Mouse (Mus musculus): ENCODE data around the gene Uggt1. TPM values are rescaled to one million over a fixed set of nuclear protein-coding genes. Genes with fewer than 3 reads are reported as not detected.

Uggt1 gene
- polyA plus RNA-seq, 1 experiment from 2014 or later = 64.1 TPM

DNA sequence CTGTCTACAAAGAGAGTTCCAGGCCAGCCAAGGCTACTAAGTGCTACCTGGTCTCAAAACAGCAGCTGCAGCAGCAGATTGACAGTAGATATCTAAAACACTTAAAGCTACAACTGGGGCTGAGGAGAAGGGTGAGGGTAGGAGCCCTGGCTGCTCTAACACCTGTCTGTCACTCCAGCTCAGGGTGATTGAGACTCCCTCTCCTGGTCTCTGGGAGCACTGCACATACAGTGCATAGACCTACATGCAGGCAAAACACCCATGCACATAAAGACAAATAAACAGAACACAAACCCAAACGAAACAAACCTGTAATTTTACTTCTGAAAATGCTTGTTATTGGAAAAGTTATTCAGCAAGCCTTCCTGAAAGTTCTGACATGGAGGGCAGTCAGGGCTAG, 95.1 kb downstream of the Uggt1 start:
- Histone ChIP-seq H3K27me3 (no peaks in the 10 kb centered on the region), H3K9me3 (no peaks in the 10 kb centered on the region), H3K4me1 (no peaks in the 10 kb centered on the region), H3K36me3 (peaks cover 92% of the 10 kb centered on the region), H3K4me3 (no peak overlapping the region), H3K9ac (replicated peaks) (no peak overlapping the region), H3K27ac (replicated peaks) (no peak overlapping the region), H3K4me2 (replicated peaks) (no peak overlapping the region)
- WGBS = 74% methylated on average over 1 of the region's 1 CpGs
- no peak for ATAC-seq (ENCODE audit: low FRiP score, low read depth)

DNA sequence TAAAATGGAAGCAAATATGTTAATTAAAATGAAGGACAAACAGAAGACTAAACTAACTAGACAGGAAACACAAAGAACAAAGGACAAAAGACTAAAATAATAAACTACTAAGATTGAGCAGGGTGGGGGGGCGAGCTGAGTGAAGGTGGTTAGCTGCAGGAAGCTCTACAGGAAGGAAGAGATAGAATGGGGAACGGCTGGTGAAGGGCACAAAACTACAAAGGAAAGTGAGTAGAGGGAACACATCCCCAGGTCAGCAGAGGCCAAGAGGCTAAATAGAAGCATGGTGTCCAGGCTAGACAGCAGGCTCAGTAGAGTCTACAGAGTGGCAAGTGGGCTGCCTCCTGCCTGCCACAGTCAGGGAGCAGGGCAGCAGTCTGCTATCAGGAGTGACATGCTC, 95.7 kb downstream of the Uggt1 start:
- Histone ChIP-seq H3K27me3 (no peaks in the 10 kb centered on the region), H3K4me1 (no peaks in the 10 kb centered on the region), H3K9ac (replicated peaks) (no peak overlapping the region), H3K9me3 (no peaks in the 10 kb centered on the region), H3K4me3 (no peak overlapping the region), H3K36me3 (peaks cover 92% of the 10 kb centered on the region), H3K27ac (replicated peaks) (no peak overlapping the region), H3K4me2 (replicated peaks) (no peak overlapping the region)
- ATAC-seq (ENCODE audit: low FRiP score, low read depth) = no peak
- 71% methylated on average over 2 of the region's 2 CpGs for WGBS

DNA sequence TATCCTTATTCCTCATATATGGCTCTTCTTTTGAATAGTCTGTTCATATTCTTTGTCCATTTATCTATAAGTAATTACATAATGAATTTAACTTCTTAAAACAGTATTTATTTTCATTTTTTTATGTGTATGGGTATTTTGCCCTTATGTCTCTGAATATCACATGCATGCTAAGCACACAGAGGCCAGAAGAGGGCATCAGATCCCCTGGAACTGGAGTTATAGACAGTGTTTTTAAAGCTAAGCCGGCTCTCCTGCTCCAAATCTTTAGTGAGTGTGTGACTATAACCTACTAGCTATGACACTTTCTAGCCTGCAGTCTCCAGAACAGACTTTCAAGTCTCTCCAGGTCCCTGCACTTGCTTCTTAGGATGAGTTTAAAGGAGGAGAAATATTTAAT, 99.5 kb downstream of the Uggt1 start:
- Histone ChIP-seq H3K4me1 (no peaks in the 10 kb centered on the region), H3K27me3 (no peaks in the 10 kb centered on the region), H3K9ac (replicated peaks) (no peak overlapping the region), H3K4me2 (replicated peaks) (no peak overlapping the region), H3K4me3 (no peak overlapping the region), H3K27ac (replicated peaks) (no peak overlapping the region), H3K9me3 (no peaks in the 10 kb centered on the region), H3K36me3 (peaks cover 79% of the 10 kb centered on the region)
- 58% methylated on average over 1 of the region's 1 CpGs for WGBS
- ATAC-seq (ENCODE audit: low FRiP score, low read depth) = no peak

- Histone ChIP-seq H3K9ac (replicated peaks) (no peak overlapping the region), H3K27ac (replicated peaks) (no peak overlapping the region), H3K9me3 (no peaks in the 10 kb centered on the region), H3K4me1 (no peaks in the 10 kb centered on the region), H3K4me3 (no peak overlapping the region), H3K36me3 (peaks cover 35% of the 10 kb centered on the region), H3K4me2 (replicated peaks) (no peak overlapping the region), H3K27me3 (no peaks in the 10 kb centered on the region)
- 94% methylated on average over 15 of the region's 15 CpGs for WGBS
- ATAC-seq (ENCODE audit: low FRiP score, low read depth) = no peak
Observed at GRCm38 (mm10) chr1:36140311-36140710, 104.2 kb downstream of the Uggt1 start.

DNA sequence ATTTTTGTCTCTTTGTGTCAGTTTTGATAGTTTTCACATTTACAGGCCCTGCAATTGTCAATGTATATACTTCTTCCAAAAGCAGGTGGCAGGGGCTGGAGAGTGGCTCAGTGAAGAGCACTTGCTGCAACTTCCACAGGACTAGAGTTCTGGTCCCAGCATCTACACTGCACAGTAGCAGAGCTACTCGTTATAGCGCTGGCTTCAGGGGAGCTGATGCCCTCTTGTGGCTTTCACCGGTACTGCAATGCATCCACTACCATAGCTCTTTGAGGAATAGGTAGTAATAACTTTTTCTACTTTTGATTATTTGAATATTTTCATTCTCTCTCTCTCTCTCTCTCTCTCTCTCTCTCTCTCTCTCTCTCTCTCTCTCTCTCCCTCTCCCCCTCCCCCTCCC, 109.9 kb downstream of the Uggt1 start:
- no peaks in the 10 kb centered on the region for H3K9me3 ChIP-seq
- no peak for ATAC-seq (ENCODE audit: low FRiP score, low read depth)
- WGBS = 3% methylated on average over 3 of the region's 3 CpGs
- H3K4me2 ChIP-seq (replicated peaks) = no peak overlapping the region
- H3K36me3 ChIP-seq = no peaks in the 10 kb centered on the region
- no peak overlapping the region for H3K4me3 ChIP-seq
- peaks cover 3% of the 10 kb centered on the region; the same call in 1 of the 2 replicates for H3K4me1 ChIP-seq
- H3K27ac ChIP-seq (replicated peaks) = no peak overlapping the region
- no peak overlapping the region for H3K9ac ChIP-seq (replicated peaks)
- no peaks in the 10 kb centered on the region for H3K27me3 ChIP-seq

GRCm38 (mm10) chr1:36133647-36134046, 110.9 kb downstream of the Uggt1 start:
- H3K4me1 ChIP-seq = peaks cover 3% of the 10 kb centered on the region; the same call in 1 of the 2 replicates
- no peak overlapping the region for H3K27ac ChIP-seq (replicated peaks)
- ATAC-seq (ENCODE audit: low FRiP score, low read depth) = no peak
- no peak overlapping the region for H3K9ac ChIP-seq (replicated peaks)
- H3K36me3 ChIP-seq = no peaks in the 10 kb centered on the region
- H3K4me2 ChIP-seq (replicated peaks) = no peak overlapping the region
- no peaks in the 10 kb centered on the region for H3K27me3 ChIP-seq
- H3K4me3 ChIP-seq = no peak overlapping the region
- no peaks in the 10 kb centered on the region for H3K9me3 ChIP-seq
- 85% methylated on average over 3 of the region's 3 CpGs for WGBS

GRCm38 (mm10) chr1:36133041-36133440, 111.5 kb downstream of the Uggt1 start:
- Histone ChIP-seq H3K4me2 (replicated peaks) (no peak overlapping the region), H3K4me3 (no peak overlapping the region), H3K27me3 (no peaks in the 10 kb centered on the region), H3K4me1 (peaks cover 3% of the 10 kb centered on the region; the same call in 1 of the 2 replicates), H3K27ac (replicated peaks) (no peak overlapping the region), H3K9me3 (no peaks in the 10 kb centered on the region), H3K36me3 (no peaks in the 10 kb centered on the region), H3K9ac (replicated peaks) (no peak overlapping the region)
- 76% methylated on average over 8 of the region's 8 CpGs for WGBS
- no peak for ATAC-seq (ENCODE audit: low FRiP score, low read depth)

- H3K4me1 ChIP-seq = peaks cover 3% of the 10 kb centered on the region; the same call in 1 of the 2 replicates
- no peak overlapping the region for H3K4me2 ChIP-seq (replicated peaks)
- H3K36me3 ChIP-seq = no peaks in the 10 kb centered on the region
- H3K9ac ChIP-seq (replicated peaks) = no peak overlapping the region
- no peak overlapping the region for H3K27ac ChIP-seq (replicated peaks)
- H3K27me3 ChIP-seq = no peaks in the 10 kb centered on the region
- H3K4me3 ChIP-seq = no peak overlapping the region
- H3K9me3 ChIP-seq = no peaks in the 10 kb centered on the region
- 65% methylated on average over 4 of the region's 4 CpGs for WGBS
- ATAC-seq (ENCODE audit: low FRiP score, low read depth) = no peak
Observed at GRCm38 (mm10) chr1:36132211-36132610, 112.3 kb downstream of the Uggt1 start.

- no peak overlapping the region for H3K27ac ChIP-seq (replicated peaks)
Observed at GRCm38 (mm10) chr1:36131766-36132165, 112.8 kb downstream of the Uggt1 start.

GRCm38 (mm10) chr1:36131154-36131553, 113.4 kb downstream of the Uggt1 start:
- WGBS = 66% methylated on average over 4 of the region's 4 CpGs
- Histone ChIP-seq H3K4me1 (peaks cover 3% of the 10 kb centered on the region; the same call in 1 of the 2 replicates), H3K36me3 (no peaks in the 10 kb centered on the region), H3K9ac (replicated peaks) (no peak overlapping the region), H3K27me3 (no peaks in the 10 kb centered on the region), H3K9me3 (no peaks in the 10 kb centered on the region), H3K27ac (replicated peaks) (no peak overlapping the region), H3K4me3 (no peak overlapping the region), H3K4me2 (replicated peaks) (no peak overlapping the region)
- no peak for ATAC-seq (ENCODE audit: low FRiP score, low read depth)

More at GRCm38 (mm10) chr1:36131766-36132165, 112.8 kb downstream of the Uggt1 start:
- no peaks in the 10 kb centered on the region for H3K27me3 ChIP-seq
- no peak overlapping the region for H3K4me3 ChIP-seq
- H3K9me3 ChIP-seq = no peaks in the 10 kb centered on the region
- H3K9ac ChIP-seq (replicated peaks) = no peak overlapping the region
- peaks cover 3% of the 10 kb centered on the region; the same call in 1 of the 2 replicates for H3K4me1 ChIP-seq
- ATAC-seq (ENCODE audit: low FRiP score, low read depth) = no peak
- no peak overlapping the region for H3K4me2 ChIP-seq (replicated peaks)
- H3K36me3 ChIP-seq = no peaks in the 10 kb centered on the region
- WGBS = 75% methylated on average over 8 of the region's 8 CpGs

DNA sequence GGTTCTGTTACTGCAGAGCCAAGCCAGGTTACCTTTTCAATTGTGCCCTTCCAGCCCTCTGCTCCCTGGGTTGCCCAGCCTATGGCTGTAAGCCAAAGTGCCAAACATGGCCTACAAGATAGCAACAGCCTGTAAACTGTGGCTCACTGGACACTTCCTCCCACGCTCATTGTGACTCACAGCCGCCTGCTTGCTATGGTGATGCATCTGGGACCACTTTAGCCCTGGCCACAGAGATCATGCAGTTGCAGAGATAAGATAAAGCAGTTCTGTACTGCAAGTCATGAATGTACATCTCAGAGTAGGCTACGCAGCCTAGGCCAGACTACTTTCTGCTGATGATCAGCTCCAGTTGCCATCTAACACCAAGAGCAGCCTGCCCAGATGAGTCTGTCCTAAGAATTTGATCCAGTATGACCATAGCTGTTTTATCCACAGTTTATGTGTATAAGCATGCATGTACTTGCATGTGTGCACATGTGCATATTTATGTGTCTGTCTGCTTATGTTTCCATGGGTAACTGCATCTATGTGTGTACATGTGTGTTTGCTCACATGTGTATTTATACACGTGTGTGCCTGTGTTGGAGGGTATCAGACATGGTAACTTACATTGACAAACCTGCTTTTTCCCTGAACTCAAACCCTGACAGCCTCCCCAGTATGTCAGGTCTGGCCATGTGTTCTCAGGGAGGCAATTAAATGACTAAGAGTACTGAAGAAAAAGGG, 114.0 kb downstream of the Uggt1 start:
- H3K27ac ChIP-seq (replicated peaks) = no peak overlapping the region
- no peak for ATAC-seq (ENCODE audit: low FRiP score, low read depth)
- H3K9me3 ChIP-seq = no peaks in the 10 kb centered on the region
- no peak overlapping the region for H3K4me2 ChIP-seq (replicated peaks)
- H3K4me3 ChIP-seq = no peak overlapping the region
- 92% methylated on average over 4 of the region's 4 CpGs for WGBS
- peaks cover 3% of the 10 kb centered on the region; the same call in 1 of the 2 replicates for H3K4me1 ChIP-seq
- H3K27me3 ChIP-seq = no peaks in the 10 kb centered on the region
- no peak overlapping the region for H3K9ac ChIP-seq (replicated peaks)
- H3K36me3 ChIP-seq = no peaks in the 10 kb centered on the region

DNA sequence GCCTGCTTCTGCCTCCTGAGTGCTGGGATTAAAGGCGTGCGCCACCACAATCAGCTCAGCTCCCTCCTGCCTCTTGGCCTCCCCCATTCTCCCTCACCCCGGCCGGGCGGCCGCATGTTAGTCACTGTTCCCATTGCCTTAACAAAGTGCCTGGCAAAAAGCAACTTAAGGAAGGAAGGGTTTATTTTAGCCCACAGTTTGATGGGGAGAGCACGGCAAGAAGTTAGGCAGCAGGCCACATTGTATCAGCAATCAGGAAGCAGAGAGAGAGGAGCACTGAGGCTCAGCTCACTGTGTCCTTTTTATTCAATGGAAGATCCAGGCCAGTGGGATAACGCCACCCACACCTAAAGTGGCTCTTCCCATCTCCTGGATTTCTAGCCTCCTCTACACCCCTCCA, 114.6 kb downstream of the Uggt1 start:
- H3K27me3 ChIP-seq = no peaks in the 10 kb centered on the region
- H3K4me2 ChIP-seq (replicated peaks) = no peak overlapping the region
- no peak overlapping the region for H3K9ac ChIP-seq (replicated peaks)
- H3K9me3 ChIP-seq = no peaks in the 10 kb centered on the region
- WGBS = 91% methylated on average over 8 of the region's 8 CpGs
- no peak for ATAC-seq (ENCODE audit: low FRiP score, low read depth)
- no peak overlapping the region for H3K27ac ChIP-seq (replicated peaks)
- no peak overlapping the region for H3K4me3 ChIP-seq
- H3K36me3 ChIP-seq = no peaks in the 10 kb centered on the region
- peaks cover 3% of the 10 kb centered on the region; the same call in 1 of the 2 replicates for H3K4me1 ChIP-seq

- WGBS = 81% methylated on average over 4 of the region's 4 CpGs
Observed at GRCm38 (mm10) chr1:36129126-36129525, 115.4 kb downstream of the Uggt1 start.

More at GRCm38 (mm10) chr1:36129126-36129525, 115.4 kb downstream of the Uggt1 start:
- H3K9ac ChIP-seq (replicated peaks) = no peak overlapping the region
- peaks cover 3% of the 10 kb centered on the region; the same call in 1 of the 2 replicates for H3K4me1 ChIP-seq
- no peak overlapping the region for H3K27ac ChIP-seq (replicated peaks)
- no peaks in the 10 kb centered on the region for H3K9me3 ChIP-seq
- H3K4me2 ChIP-seq (replicated peaks) = no peak overlapping the region
- no peaks in the 10 kb centered on the region for H3K27me3 ChIP-seq
- H3K36me3 ChIP-seq = no peaks in the 10 kb centered on the region
- no peak overlapping the region for H3K4me3 ChIP-seq
- ATAC-seq (ENCODE audit: low FRiP score, low read depth) = no peak
